Mouse (Mus musculus): ENCODE data around the gene Atg5. TPM values are rescaled to one million over a fixed set of nuclear protein-coding genes. Genes with fewer than 3 reads are reported as not detected.
"Not testable (repeated sequence)": the region's sequence is repeated elsewhere in the genome, so short reads cannot be mapped to it uniquely, and the experiment has no call there.

The Atg5 gene
- polyA plus RNA-seq, 1 experiment from 2014 or later: 19.9 TPM

DNA sequence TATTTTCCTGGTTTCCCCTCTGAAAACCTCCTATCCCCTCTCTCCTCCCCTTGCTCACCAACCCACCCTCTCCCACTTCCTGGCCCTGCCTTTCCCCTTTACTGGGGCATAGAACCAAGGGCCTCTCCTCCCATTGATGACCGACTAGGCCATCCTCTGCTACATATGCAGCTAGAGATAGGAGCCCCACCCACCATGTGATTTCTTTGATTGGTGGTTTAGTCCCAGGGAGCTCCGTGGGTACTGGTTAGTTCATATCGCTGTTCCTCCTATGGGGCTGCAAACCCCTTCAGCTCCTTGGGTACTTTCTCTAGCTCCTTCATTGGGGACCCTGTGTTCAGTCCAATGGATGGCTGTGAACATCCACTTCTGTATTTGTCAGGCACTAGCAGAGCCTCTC lies 64.5 kb downstream of the Atg5 start:
- peak; percentile 86 for ATAC-seq (ENCODE audit: insufficient read depth)
- Histone ChIP-seq H3K4me1 (replicated peaks) (peaks cover 54% of the 10 kb centered on the region), H3K27ac (replicated peaks) (peak overlapping the region; percentile 62), H3K4me2 (peak overlapping the region; percentile 37)
- H3K27me3 ChIP-seq; H3K36me3 ChIP-seq (replicated peaks); H3K4me3 ChIP-seq (replicated peaks); H3K9me3 ChIP-seq (replicated peaks); H3K9ac ChIP-seq: not testable (repeated sequence)
- 26% methylated on average over 3 of the region's 3 CpGs for WGBS (ENCODE audit: insufficient replicate concordance)

DNA sequence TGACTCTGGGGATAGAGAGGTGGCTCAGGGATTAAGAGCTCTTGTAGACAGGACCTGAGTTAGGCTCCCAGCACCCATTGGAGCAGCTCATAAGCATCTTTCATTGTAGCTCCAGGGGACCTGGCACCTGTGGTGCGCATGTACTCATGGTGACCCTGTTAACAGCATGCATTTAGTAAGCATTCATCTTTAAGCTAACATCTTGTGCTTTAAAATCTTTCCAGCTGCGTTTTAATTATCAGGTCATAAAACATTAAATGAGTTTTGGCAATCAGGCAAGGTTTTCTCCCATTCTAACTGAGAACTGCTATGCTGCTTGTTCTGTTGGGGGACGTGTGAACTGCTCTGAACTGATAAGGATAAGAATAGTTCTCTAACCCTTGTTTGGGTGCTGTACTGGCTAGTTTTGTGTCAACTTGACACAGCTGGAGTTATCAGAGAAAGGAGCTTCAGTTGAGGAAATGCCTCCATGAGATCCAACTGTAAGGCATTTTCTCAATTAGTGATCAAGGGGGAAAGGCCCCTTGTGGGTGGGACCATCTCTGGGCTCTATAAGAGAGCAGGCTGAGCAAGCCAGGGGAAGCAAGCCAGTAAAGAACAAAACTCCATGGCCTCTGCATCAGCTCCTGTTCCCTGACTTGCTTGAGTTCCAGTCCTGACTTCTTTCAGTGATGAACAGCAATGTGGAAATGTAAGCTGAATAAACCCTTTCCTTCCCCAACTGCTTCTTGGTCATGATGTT lies 68.7 kb downstream of the Atg5 start:
- H3K4me3 ChIP-seq (replicated peaks): not testable (repeated sequence)

DNA sequence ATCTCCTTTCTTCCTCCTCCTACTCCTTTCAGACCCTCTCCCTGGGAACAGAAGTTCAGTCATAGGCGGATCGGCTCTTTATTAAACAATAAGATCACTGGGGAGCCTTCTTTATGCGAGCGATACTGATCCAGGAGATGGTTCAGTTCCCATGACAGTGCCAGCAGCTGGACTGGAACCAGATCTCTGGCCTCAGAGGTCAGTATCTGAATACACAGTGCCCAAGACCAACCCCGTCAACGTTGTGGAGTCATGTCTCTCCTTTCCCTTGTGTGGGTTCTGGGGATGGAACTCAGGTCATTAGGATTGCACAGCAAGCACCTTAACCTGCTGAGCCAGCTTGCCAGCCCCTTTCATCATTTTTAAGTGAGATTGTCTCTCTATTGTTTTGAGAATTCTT lies 70.4 kb downstream of the Atg5 start:
- no peaks in the 10 kb centered on the region for H3K36me3 ChIP-seq (replicated peaks)
- H3K4me1 ChIP-seq (replicated peaks): peaks cover 46% of the 10 kb centered on the region
- H3K4me3 ChIP-seq (replicated peaks): no peak overlapping the region
- 80% methylated on average over 6 of the region's 6 CpGs for WGBS (ENCODE audit: insufficient replicate concordance)
- no peak overlapping the region for H3K9ac ChIP-seq
- no peak overlapping the region for H3K27ac ChIP-seq (replicated peaks)
- H3K27me3 ChIP-seq: no peaks in the 10 kb centered on the region
- ATAC-seq (ENCODE audit: insufficient read depth): no peak
- no peaks in the 10 kb centered on the region for H3K9me3 ChIP-seq (replicated peaks)
- H3K4me2 ChIP-seq: no peak overlapping the region

More for the DNA sequence above, 68.7 kb downstream of the Atg5 start:
- H3K36me3 ChIP-seq (replicated peaks); H3K27me3 ChIP-seq; H3K9me3 ChIP-seq (replicated peaks); H3K9ac ChIP-seq; H3K4me2 ChIP-seq: not testable (repeated sequence)
- Histone ChIP-seq H3K27ac (replicated peaks) (peak overlapping the region; percentile 73), H3K4me1 (replicated peaks) (peaks cover 58% of the 10 kb centered on the region)
- WGBS (ENCODE audit: insufficient replicate concordance): 35% methylated on average over 3 of the region's 3 CpGs
- ATAC-seq (ENCODE audit: insufficient read depth): peak; percentile 82

DNA sequence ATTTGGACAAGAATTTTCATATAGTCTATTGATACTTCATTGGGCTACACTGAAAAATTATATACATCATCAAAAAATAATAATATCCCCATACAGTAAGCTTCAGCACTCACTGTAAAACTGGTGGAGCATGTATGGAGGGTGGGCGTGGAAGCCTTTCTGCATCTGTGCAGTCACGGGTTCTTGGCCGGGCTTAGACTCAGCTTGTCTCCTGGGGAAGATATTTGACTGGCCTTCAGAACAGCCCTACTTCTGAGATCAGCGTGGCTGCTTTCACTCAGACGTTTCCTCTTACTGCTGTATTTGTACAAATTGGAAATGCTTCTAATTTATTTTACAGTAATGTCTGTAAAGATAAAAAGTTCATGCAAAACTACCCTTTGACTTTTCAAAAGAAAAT lies 71.2 kb downstream of the Atg5 start:
- no peak overlapping the region for H3K9ac ChIP-seq
- WGBS (ENCODE audit: insufficient replicate concordance): 43% methylated on average over 5 of the region's 5 CpGs
- no peaks in the 10 kb centered on the region for H3K9me3 ChIP-seq (replicated peaks)
- no peak overlapping the region for H3K4me2 ChIP-seq
- H3K4me3 ChIP-seq (replicated peaks): no peak overlapping the region
- ATAC-seq (ENCODE audit: insufficient read depth): no peak
- no peaks in the 10 kb centered on the region for H3K36me3 ChIP-seq (replicated peaks)
- no peaks in the 10 kb centered on the region for H3K27me3 ChIP-seq
- H3K4me1 ChIP-seq (replicated peaks): peaks cover 41% of the 10 kb centered on the region
- H3K27ac ChIP-seq (replicated peaks): no peak overlapping the region

DNA sequence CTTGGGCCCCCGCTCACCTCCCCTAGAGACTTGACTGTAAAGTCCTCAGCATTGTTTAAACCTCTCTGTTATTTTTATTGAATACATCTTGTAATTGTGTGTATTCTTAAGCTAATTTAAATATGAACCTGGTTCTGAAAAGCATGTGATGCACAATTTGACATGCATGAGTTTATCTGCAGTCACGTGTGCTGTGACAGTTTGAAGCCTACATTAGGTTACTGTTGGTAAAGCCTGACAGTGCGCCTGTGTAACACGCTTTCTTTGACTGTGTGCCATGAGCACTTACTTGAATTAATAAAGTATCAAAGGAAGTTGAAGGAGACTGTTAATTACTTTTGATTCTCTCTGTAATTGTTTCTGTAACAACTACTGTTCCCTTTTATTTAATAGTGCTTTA lies 72.8 kb downstream of the Atg5 start:
- no peak overlapping the region for H3K9ac ChIP-seq
- WGBS (ENCODE audit: insufficient replicate concordance): 75% methylated on average over 4 of the region's 4 CpGs
- no peak overlapping the region for H3K27ac ChIP-seq (replicated peaks)
- H3K4me2 ChIP-seq: no peak overlapping the region
- peaks cover 33% of the 10 kb centered on the region for H3K4me1 ChIP-seq (replicated peaks)
- ATAC-seq (ENCODE audit: insufficient read depth): no peak
- no peaks in the 10 kb centered on the region for H3K36me3 ChIP-seq (replicated peaks)
- H3K4me3 ChIP-seq (replicated peaks): no peak overlapping the region
- H3K27me3 ChIP-seq: no peaks in the 10 kb centered on the region
- H3K9me3 ChIP-seq (replicated peaks): no peaks in the 10 kb centered on the region

DNA sequence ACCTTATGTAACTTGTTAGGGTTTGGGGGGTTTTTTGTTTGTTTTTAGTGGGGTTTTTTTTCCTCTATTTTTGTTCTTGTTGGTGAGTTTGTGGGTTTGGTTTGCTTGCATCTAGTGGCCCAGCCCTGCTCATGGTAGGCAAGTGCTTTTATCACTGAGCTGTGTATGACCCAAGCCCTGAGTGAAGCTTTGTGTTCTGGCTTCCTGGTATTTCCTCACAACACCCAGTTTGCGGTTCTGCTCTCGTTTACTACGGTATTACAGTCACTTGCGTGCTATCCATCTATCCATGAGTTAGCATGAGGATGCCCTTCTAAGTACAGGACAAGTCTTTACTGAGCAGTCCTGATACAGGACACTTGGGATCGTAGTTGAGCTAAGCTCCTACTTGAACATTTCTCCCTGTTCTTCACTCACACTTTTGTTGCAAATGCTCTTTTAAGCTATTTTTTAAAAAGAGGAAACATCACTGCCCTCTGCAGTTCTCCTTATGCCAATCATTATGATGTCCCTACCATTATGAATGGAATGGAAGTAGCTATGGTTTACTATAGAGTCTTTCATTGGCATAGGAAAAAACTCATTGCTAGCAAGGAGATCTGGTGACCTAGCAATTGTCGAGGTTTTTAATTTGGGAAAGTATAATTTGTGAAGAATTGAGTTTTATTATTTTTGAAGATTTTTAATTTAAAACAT lies 73.8 kb downstream of the Atg5 start:
- no peaks in the 10 kb centered on the region for H3K36me3 ChIP-seq (replicated peaks)
- H3K4me2 ChIP-seq: no peak overlapping the region

DNA sequence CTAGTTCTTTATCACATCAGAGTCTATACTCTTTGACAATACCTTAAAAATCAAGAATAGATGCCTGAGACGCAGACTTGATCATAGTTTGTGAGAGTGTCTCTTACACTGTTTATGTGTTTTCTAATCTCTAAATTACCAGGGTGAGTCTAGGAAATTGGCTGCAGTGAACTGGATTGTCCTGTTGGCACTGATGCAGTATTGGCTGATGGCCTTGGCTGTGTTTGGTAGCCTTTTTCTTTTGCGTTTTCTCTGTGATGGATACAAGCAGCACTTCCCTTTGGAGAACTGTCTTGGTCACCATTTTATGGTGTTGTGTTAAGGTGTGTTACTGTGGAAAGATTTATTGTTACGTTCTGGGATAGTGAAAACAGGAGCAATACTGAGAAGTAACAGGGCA lies 75.2 kb downstream of the Atg5 start:
- Histone ChIP-seq H3K9ac (no peak overlapping the region), H3K36me3 (replicated peaks) (peaks cover 3% of the 10 kb centered on the region; the same call in 1 of the 2 replicates), H3K27me3 (no peaks in the 10 kb centered on the region), H3K4me1 (replicated peaks) (peaks cover 11% of the 10 kb centered on the region; the same call in 1 of the 2 replicates), H3K4me3 (replicated peaks) (no peak overlapping the region), H3K4me2 (no peak overlapping the region), H3K27ac (replicated peaks) (no peak overlapping the region), H3K9me3 (replicated peaks) (no peaks in the 10 kb centered on the region)
- 81% methylated on average over 3 of the region's 3 CpGs for WGBS (ENCODE audit: insufficient replicate concordance)
- ATAC-seq (ENCODE audit: insufficient read depth): no peak

More for the DNA sequence above, 73.8 kb downstream of the Atg5 start:
- no peak overlapping the region for H3K27ac ChIP-seq (replicated peaks)
- H3K9me3 ChIP-seq (replicated peaks): no peaks in the 10 kb centered on the region
- WGBS (ENCODE audit: insufficient replicate concordance): 52% methylated on average over 6 of the region's 6 CpGs
- H3K4me1 ChIP-seq (replicated peaks): peaks cover 22% of the 10 kb centered on the region
- no peak overlapping the region for H3K9ac ChIP-seq
- no peak for ATAC-seq (ENCODE audit: insufficient read depth)
- H3K27me3 ChIP-seq: no peaks in the 10 kb centered on the region
- H3K4me3 ChIP-seq (replicated peaks): no peak overlapping the region

DNA sequence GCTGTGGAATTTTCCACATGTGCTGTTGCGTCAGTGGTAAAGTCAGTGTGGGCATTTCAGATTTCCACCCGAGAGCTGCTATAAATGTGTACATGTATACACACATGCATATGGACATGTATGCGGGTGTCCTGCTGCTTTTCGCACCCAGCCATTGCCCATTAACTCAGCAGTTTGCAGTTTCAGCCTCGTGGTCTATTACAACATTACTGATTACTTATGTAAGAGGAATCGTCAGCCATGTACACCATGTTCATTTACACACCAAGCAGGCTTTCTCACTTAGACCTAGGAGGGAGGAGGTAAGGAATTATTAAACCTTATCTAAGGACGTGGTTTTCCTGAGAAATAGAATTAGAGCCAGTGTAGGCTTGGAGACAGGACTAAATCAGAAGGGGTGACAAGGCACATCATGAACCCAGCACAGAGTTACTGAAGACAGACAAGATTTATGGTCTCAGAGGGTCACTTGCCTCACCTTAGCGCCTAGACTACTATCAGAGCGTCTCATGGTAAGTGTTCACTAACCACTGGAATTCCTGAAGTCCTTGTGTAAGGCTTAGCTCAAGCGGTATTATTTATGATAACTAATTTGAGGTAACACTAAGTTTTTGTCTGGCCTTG lies 79.5 kb downstream of the Atg5 start:
- Histone ChIP-seq H3K4me1 (replicated peaks) (0 out of 2 replicates have a peak, but pooled peaks cover 3% of the 10 kb centered on the region), H3K27ac (replicated peaks) (no peak overlapping the region), H3K36me3 (replicated peaks) (peaks cover 3% of the 10 kb centered on the region; the same call in 1 of the 2 replicates), H3K9me3 (replicated peaks) (no peaks in the 10 kb centered on the region), H3K27me3 (no peaks in the 10 kb centered on the region), H3K4me3 (replicated peaks) (no peak overlapping the region), H3K9ac (no peak overlapping the region), H3K4me2 (no peak overlapping the region)
- ATAC-seq (ENCODE audit: insufficient read depth): no peak
- 74% methylated on average over 10 of the region's 10 CpGs for WGBS (ENCODE audit: insufficient replicate concordance)

DNA sequence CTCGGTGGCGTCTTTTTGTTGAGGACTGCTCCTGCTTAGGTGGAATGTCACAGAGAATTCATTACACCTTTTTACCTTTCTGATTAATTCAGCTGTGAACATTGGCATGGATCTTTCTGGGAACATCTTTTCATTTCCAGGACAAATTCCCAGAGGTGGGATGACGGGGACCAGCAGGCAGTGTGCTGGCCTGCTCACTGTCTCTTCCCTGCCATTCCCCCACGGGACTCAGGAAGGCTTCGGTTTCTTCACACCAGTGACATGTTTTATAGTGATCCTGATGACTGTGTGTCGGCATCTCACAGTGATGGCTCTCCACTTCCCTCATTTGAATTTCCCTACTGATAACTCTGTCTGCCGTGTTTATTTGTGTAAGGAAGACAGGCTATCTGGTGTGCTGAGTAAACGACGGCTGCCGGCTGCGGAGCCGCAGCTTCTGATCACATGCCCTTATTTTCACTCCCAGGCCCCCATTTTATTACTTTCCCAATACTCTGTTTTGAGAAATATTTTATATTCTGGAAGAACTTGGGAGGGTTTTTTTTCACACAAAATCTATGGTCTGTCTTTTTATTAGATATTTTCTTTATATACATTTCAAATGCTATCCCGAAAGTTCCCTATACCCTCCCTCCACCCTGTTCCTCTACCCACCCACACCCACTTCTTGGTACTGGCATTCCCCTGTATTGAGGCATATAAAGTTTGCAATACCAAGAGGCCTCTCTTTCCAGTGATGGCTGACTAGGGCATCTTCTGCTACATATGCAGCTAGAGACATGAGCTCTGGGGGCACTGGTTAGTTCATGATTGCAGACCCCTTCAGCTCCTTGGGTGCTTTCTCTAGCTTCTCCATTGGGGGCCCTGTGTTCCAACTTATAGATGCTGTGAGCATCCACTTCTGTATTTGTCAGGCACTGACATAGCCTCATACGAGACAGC lies 80.6 kb downstream of the Atg5 start:
- no peak overlapping the region for H3K4me3 ChIP-seq (replicated peaks)
- no peaks in the 10 kb centered on the region for H3K27me3 ChIP-seq
- 70% methylated on average over 14 of the region's 14 CpGs for WGBS (ENCODE audit: insufficient replicate concordance)

DNA sequence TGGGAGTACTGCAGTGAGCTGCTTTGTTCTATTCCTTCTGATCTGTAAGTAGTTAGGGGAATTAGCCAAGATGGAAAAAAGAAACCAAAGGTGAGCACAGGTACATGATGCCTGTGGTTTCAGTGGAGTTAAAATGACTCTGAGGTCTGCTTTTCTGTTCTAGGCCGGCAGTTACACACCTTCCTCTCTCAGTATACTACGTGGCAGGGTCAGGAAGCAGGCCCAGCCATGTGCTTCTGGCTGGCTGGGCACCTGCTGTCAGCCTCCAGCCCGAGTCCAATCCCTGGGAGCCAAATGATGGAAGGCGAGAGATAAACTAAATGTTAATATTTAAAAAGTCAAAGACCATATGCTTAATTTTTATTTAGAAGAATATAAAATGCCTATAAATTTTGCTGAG lies 85.3 kb downstream of the Atg5 start:
- H3K36me3 ChIP-seq (replicated peaks): no peaks in the 10 kb centered on the region
- H3K27me3 ChIP-seq: no peaks in the 10 kb centered on the region
- no peak for ATAC-seq (ENCODE audit: insufficient read depth)
- no peak overlapping the region for H3K9ac ChIP-seq
- H3K4me1 ChIP-seq (replicated peaks): peaks cover 18% of the 10 kb centered on the region
- no peak overlapping the region for H3K27ac ChIP-seq (replicated peaks)
- no peak overlapping the region for H3K4me3 ChIP-seq (replicated peaks)
- 46% methylated on average over 4 of the region's 4 CpGs for WGBS (ENCODE audit: insufficient replicate concordance)
- H3K4me2 ChIP-seq: no peak overlapping the region
- H3K9me3 ChIP-seq (replicated peaks): no peaks in the 10 kb centered on the region

More for the DNA sequence above, 80.6 kb downstream of the Atg5 start:
- Histone ChIP-seq H3K27ac (replicated peaks) (no peak overlapping the region), H3K36me3 (replicated peaks) (peaks cover 3% of the 10 kb centered on the region; the same call in 1 of the 2 replicates), H3K9me3 (replicated peaks) (no peaks in the 10 kb centered on the region), H3K4me1 (replicated peaks) (peaks cover 5% of the 10 kb centered on the region; the same call in 1 of the 2 replicates), H3K9ac (no peak overlapping the region), H3K4me2 (no peak overlapping the region)
- ATAC-seq (ENCODE audit: insufficient read depth): no peak
